Mouse (Mus musculus): ENCODE data around the gene Lrrc29. TPM values are rescaled to one million over a fixed set of nuclear protein-coding genes. Genes with fewer than 3 reads are reported as not detected.

The Lrrc29 gene
- total and polyA plus RNA-seq, 2 experiments from 2014 or later = 1.5 to 5.8 TPM

DNA sequence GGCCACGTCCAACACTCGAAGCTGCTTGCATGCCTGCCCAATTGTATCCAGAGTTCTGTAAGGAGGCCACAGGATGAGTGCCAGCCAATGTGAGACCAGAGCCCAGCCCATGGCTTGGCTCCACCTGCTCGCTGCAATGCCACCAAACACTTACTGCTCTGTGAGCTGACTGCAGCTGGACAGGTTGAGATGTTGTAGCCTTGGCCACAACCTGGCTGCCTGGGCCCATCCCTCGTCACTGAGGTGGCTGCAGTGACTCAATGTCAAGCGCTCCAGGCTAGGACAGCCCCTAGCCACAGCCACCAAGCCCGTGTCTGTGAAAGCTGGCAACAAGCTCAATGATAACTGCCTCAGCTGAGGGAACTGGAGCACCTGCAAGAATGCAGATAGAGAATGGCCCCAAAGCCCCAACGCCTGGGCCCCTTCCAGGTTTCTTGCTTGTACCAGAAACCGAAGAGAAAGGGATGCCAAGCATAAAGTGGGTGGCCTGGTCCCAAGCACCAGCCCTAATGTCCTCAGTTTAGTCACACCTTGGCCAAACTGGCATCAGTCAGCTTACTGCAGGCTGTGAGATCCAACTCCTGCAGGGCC is 13.1 kb downstream of the Lrrc29 start:
- no peak for DNase-seq (ENCODE audit: low spot score)
- TF ChIP-seq EP300 (IDR thresholded peaks at IDR 0.05; ENCODE audit: low read depth) (no peak), CTCF (IDR thresholded peaks at IDR 0.05; ENCODE audit: low read depth) (no peak)
- WGBS = 55% methylated on average over 8 of the region's 8 CpGs
- Histone ChIP-seq H3K4me2 (ENCODE audit: low read depth, low read length) (no peak overlapping the region), H3K27me3 (ENCODE audit: control insufficient read depth, insufficient read depth, low read length) (no peaks in the 10 kb centered on the region), H3K4me3 (ENCODE audit: low read depth, low read length) (no peak overlapping the region), H3K9me3 (replicated peaks; ENCODE audit: control insufficient read depth, low read length) (no peaks in the 10 kb centered on the region), H3K9ac (replicated peaks; ENCODE audit: low read depth, low read length) (no peak overlapping the region), H3K27ac (ENCODE audit: low read depth) (no peak overlapping the region), H3K4me1 (ENCODE audit: control insufficient read depth, insufficient read depth) (peaks cover 24% of the 10 kb centered on the region), H3K36me3 (replicated peaks; ENCODE audit: control insufficient read depth, insufficient read depth, low read length) (peaks cover 45% of the 10 kb centered on the region)
- ATAC-seq (ENCODE audit: insufficient read depth, low read depth) = peak; percentile 24

DNA sequence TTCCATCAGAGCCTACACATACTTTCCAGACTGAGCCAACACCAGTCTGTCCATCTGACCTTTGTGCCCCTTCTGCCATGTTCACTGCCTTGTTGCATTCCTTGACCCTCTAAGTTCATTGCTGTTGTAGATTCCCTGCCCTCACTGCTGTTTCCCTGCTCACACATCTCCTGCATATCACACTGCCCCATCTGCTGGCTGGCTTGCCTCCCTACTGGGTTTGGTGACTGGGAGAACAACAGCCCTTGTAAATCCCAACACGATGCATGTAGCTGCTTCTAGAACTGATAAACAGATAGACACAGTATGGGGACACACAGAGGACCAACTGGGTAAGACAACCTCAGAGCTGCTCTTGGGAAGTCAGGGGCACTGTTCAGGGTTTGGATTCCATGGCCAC is 14.4 kb downstream of the Lrrc29 start:
- ATAC-seq (ENCODE audit: insufficient read depth, low read depth) (no peak), DNase-seq (ENCODE audit: low spot score) (no peak)
- H3K4me3 ChIP-seq (ENCODE audit: low read depth, low read length) = no peak overlapping the region
- no peak overlapping the region for H3K27ac ChIP-seq (ENCODE audit: low read depth)
- H3K9me3 ChIP-seq (replicated peaks; ENCODE audit: control insufficient read depth, low read length) = no peaks in the 10 kb centered on the region
- H3K9ac ChIP-seq (replicated peaks; ENCODE audit: low read depth, low read length) = no peak overlapping the region
- peaks cover 49% of the 10 kb centered on the region for H3K36me3 ChIP-seq (replicated peaks; ENCODE audit: control insufficient read depth, insufficient read depth, low read length)
- no peaks in the 10 kb centered on the region for H3K27me3 ChIP-seq (ENCODE audit: control insufficient read depth, insufficient read depth, low read length)
- WGBS = 71% methylated on average over 1 of the region's 1 CpGs
- peaks cover 21% of the 10 kb centered on the region for H3K4me1 ChIP-seq (ENCODE audit: control insufficient read depth, insufficient read depth)
- no peak for TF ChIP-seq CTCF (IDR thresholded peaks at IDR 0.05; ENCODE audit: low read depth)
- TF ChIP-seq EP300 (IDR thresholded peaks at IDR 0.05; ENCODE audit: low read depth) = no peak
- no peak overlapping the region for H3K4me2 ChIP-seq (ENCODE audit: low read depth, low read length)

DNA sequence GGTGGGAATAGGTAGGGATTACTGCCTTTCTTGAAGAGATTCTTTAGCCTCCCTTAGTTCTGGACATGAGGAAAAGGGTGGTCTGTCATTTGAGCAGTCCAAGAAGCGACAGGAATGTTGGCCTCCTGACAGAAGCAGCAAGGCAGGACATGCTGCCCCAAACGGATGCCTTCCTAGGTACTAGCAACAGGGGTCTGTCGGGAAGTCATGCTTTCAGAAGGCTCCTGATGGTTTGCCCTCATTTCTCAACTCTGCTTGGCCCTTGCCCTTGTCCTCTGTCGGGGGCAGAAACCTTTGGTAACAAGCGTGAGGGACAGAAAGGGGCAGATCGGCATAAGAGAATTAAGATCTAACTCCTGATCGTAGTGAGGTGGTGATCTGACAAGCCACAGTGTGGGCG is 16.0 kb downstream of the Lrrc29 start:
- TF ChIP-seq EP300 (IDR thresholded peaks at IDR 0.05; ENCODE audit: low read depth) (no peak), CTCF (IDR thresholded peaks at IDR 0.05; ENCODE audit: low read depth) (no peak)
- H3K36me3 ChIP-seq (replicated peaks; ENCODE audit: control insufficient read depth, insufficient read depth, low read length) = peaks cover 41% of the 10 kb centered on the region
- no peaks in the 10 kb centered on the region for H3K27me3 ChIP-seq (ENCODE audit: control insufficient read depth, insufficient read depth, low read length)
- ATAC-seq (ENCODE audit: insufficient read depth, low read depth) (no peak), DNase-seq (ENCODE audit: low spot score) (no peak)
- no peak overlapping the region for H3K27ac ChIP-seq (ENCODE audit: low read depth)
- no peaks in the 10 kb centered on the region for H3K9me3 ChIP-seq (replicated peaks; ENCODE audit: control insufficient read depth, low read length)
- H3K4me3 ChIP-seq (ENCODE audit: low read depth, low read length) = no peak overlapping the region
- WGBS = 77% methylated on average over 8 of the region's 8 CpGs
- no peak overlapping the region for H3K9ac ChIP-seq (replicated peaks; ENCODE audit: low read depth, low read length)
- no peak overlapping the region for H3K4me2 ChIP-seq (ENCODE audit: low read depth, low read length)
- peaks cover 24% of the 10 kb centered on the region for H3K4me1 ChIP-seq (ENCODE audit: control insufficient read depth, insufficient read depth)

DNA sequence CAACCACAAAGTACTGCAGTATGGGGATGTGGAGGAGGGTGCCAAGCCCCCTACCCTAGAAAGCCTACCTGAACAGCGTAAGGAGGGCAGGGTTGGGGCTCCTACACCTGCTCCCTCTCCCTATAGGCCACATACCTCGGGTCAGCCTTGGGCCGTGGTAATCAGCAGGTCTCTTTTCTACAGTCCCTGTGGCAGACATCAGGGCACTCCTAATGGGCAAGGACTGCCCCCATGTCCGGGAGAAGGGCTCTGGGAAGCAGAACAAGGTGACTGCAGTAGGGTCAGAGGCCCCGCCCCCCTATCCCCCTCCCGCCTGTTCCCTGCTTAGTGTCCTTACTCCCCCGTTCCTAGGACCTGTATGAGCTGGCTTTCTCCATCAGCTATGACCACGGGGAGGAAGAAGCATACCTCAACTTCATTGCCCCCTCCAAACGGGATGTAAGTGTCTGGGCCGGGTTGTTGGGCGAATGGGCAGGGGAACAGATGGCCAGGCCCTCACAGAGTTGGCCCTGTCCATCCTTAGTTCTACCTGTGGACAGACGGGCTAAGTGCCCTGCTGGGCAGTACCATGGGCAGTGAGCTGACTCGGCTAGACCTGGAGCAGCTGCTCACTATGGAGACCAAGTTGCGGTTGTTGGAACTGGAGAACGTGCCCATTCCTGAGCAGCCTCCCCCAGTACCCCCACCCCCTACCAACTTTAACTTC is 16.8 kb downstream of the Lrrc29 start:
- 77% methylated on average over 15 of the region's 15 CpGs for WGBS
- Histone ChIP-seq H3K36me3 (replicated peaks; ENCODE audit: control insufficient read depth, insufficient read depth, low read length) (peaks cover 34% of the 10 kb centered on the region), H3K27me3 (ENCODE audit: control insufficient read depth, insufficient read depth, low read length) (no peaks in the 10 kb centered on the region), H3K9me3 (replicated peaks; ENCODE audit: control insufficient read depth, low read length) (no peaks in the 10 kb centered on the region), H3K4me2 (ENCODE audit: low read depth, low read length) (no peak overlapping the region), H3K9ac (replicated peaks; ENCODE audit: low read depth, low read length) (no peak overlapping the region), H3K27ac (ENCODE audit: low read depth) (no peak overlapping the region), H3K4me1 (ENCODE audit: control insufficient read depth, insufficient read depth) (peaks cover 32% of the 10 kb centered on the region), H3K4me3 (ENCODE audit: low read depth, low read length) (no peak overlapping the region)
- no peak for TF ChIP-seq EP300 (IDR thresholded peaks at IDR 0.05; ENCODE audit: low read depth)
- TF ChIP-seq CTCF (IDR thresholded peaks at IDR 0.05; ENCODE audit: low read depth) = no peak
- no peak for ATAC-seq (ENCODE audit: insufficient read depth, low read depth)
- DNase-seq (ENCODE audit: low spot score) = no peak

DNA sequence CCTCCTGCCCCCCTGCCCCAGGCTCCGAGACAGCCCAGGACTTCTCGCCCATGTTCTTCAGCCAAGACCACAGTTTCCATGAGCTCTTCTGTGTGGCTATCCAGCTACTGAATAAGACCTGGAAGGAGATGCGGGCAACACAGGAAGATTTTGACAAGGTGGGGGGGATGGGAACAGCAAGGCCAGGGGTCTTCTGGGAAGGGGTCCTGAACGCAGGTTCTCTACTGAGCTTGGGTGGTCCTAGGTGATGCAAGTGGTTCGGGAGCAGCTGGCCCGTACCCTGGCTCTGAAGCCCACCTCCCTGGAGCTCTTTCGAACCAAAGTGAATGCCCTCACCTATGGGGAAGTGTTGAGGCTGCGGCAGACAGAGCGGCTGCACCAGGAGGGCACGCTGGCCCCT is 17.6 kb downstream of the Lrrc29 start:
- DNase-seq (ENCODE audit: low spot score) = no peak
- Histone ChIP-seq H3K27me3 (ENCODE audit: control insufficient read depth, insufficient read depth, low read length) (no peaks in the 10 kb centered on the region), H3K9me3 (replicated peaks; ENCODE audit: control insufficient read depth, low read length) (no peaks in the 10 kb centered on the region), H3K4me3 (ENCODE audit: low read depth, low read length) (no peak overlapping the region), H3K4me1 (ENCODE audit: control insufficient read depth, insufficient read depth) (peaks cover 28% of the 10 kb centered on the region), H3K9ac (replicated peaks; ENCODE audit: low read depth, low read length) (no peak overlapping the region), H3K4me2 (ENCODE audit: low read depth, low read length) (no peak overlapping the region), H3K36me3 (replicated peaks; ENCODE audit: control insufficient read depth, insufficient read depth, low read length) (peaks cover 27% of the 10 kb centered on the region), H3K27ac (ENCODE audit: low read depth) (no peak overlapping the region)
- 92% methylated on average over 10 of the region's 10 CpGs for WGBS
- no peak for ATAC-seq (ENCODE audit: insufficient read depth, low read depth)
- TF ChIP-seq EP300 (IDR thresholded peaks at IDR 0.05; ENCODE audit: low read depth) (no peak), CTCF (IDR thresholded peaks at IDR 0.05; ENCODE audit: low read depth) (no peak)

Data from heart, postnatal 0 days (tissue).